Mouse (Mus musculus) brain, embryonic 14.5 days (tissue): ENCODE results near the gene Tfap2e.

Experiments used
- CTCF ChIP-seq: fragments of 200-500 bp; IDR thresholded peaks from 2 replicates; pipeline ENCODE4 v1.5.1; 2012; ENCODE audit warnings: inconsistent platforms, mild to moderate bottlenecking, moderate library complexity, borderline replicate concordance; ENCODE audit not compliant: insufficient read depth, insufficient read length; ENCODE audit errors: extremely low read depth
- POLR2A ChIP-seq: fragments of 200-500 bp; IDR thresholded peaks from 2 replicates; pipeline ENCODE4 v1.6.1; 2012; ENCODE audit warnings: mild to moderate bottlenecking, inconsistent platforms, borderline replicate concordance; ENCODE audit not compliant: poor library complexity, insufficient read depth, insufficient read length, severe bottlenecking; ENCODE audit errors: extremely low read depth

- TF ChIP-seq CTCF (no peak), POLR2A (no peak)
Observed at GRCm38 (mm10) chr4:126749553-126749952, 13.5 kb upstream of the Tfap2e start.
